Mouse (Mus musculus) forebrain, embryonic 12.5 days (tissue): ENCODE measurements around the gene Zfp444. TPM values are rescaled to one million over a fixed set of nuclear protein-coding genes. Genes with fewer than 3 reads are reported as not detected.
"Not testable (repeated sequence)": the region's sequence is repeated elsewhere in the genome, so short reads cannot be mapped to it uniquely, and the experiment has no call there.

ENCODE experiments used
- ATAC-seq: fragments of 200-750 bp; cut with Nextera tagmentation; 2 replicates; pipeline ENCODE4 v1.8.0; 2017; ENCODE audit warnings: moderate TSS enrichment; ENCODE audit not compliant: low FRiP score
- H3K27ac ChIP-seq: fragments of 300-500 bp; sonication (generic); 2 replicates; pipeline ENCODE4 v1.5.1; 2016; ENCODE audit warnings: mild to moderate bottlenecking
- H3K27me3 ChIP-seq: fragments of 300-500 bp; sonication (generic); 2 replicates; pipeline ENCODE4 v1.6.1; 2016; ENCODE audit warnings: mild to moderate bottlenecking
- H3K36me3 ChIP-seq: fragments of 300-500 bp; sonication (generic); replicated peaks from 2 replicates; pipeline ENCODE4 v1.6.1; 2016; ENCODE audit warnings: mild to moderate bottlenecking
- H3K4me1 ChIP-seq: fragments of 300-500 bp; sonication (generic); 2 replicates; pipeline ENCODE4 v1.6.1; 2016
- H3K4me2 ChIP-seq: fragments of 300-500 bp; sonication (generic); 2 replicates; pipeline ENCODE4 v1.6.1; 2016; ENCODE audit warnings: mild to moderate bottlenecking, moderate library complexity
- H3K4me3 ChIP-seq: fragments of 300-500 bp; sonication (generic); replicated peaks from 2 replicates; pipeline ENCODE4 v1.5.1; 2016; ENCODE audit warnings: mild to moderate bottlenecking
- H3K9ac ChIP-seq: fragments of 300-500 bp; sonication (generic); 2 replicates; pipeline ENCODE4 v1.6.1; 2016; ENCODE audit warnings: mild to moderate bottlenecking
- H3K9me3 ChIP-seq: fragments of 300-500 bp; sonication (generic); 2 replicates; pipeline ENCODE4 v1.6.1; 2016
- WGBS: fragments of 180-500 bp; shearing (Covaris S2); methylation state at CpG from one replicate; pipeline ENCODE4 v1.1.7; 2016; 5-methylcytosine and 5-hydroxymethylcytosine counted together
- polyA plus RNA-seq: library from polyadenylated mRNA; unstranded; fragments of >200 nt; fragmentation: Nextera tagmentation; extraction: Ambion mirVana; gene quantifications from 2 replicates; pipeline ENCODE4 v1.2.1, GENCODE M21; 2016

Gene Zfp444
- polyA plus RNA-seq, 1 experiment from 2014 or later, result 81.3 TPM

DNA sequence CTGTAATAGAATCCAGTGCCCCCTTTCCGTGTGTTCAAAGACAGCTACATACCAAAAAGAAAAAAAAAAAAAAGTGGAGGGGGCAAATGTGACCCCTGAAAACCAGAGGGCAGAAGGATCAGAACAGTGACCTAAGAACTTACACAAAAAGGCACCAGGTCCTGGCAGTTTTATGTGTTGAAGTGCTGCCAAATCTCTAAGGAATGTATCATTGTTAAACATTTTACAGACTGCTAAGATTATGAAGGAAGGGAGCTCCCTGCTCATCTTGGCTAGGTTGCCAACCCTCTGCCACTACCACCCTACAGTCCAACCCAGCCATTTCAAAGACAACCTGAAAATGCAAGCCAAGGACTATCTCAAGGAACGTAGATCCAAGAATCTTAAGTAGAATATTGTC is 14.2 kb downstream of the Zfp444 start:
- Histone ChIP-seq H3K9me3 (no peaks in the 10 kb centered on the region), H3K4me2 (no peak overlapping the region), H3K9ac (no peak overlapping the region), H3K36me3 (peaks cover 78% of the 10 kb centered on the region), H3K27ac (no peak overlapping the region), H3K4me1 (peaks cover 4% of the 10 kb centered on the region; the same call in 1 of the 2 replicates), H3K27me3 (peaks cover 6% of the 10 kb centered on the region; the same call in 1 of the 2 replicates), H3K4me3 (no peak overlapping the region)
- no peak for ATAC-seq
- WGBS, result 94% methylated on average over 2 of the region's 2 CpGs

DNA sequence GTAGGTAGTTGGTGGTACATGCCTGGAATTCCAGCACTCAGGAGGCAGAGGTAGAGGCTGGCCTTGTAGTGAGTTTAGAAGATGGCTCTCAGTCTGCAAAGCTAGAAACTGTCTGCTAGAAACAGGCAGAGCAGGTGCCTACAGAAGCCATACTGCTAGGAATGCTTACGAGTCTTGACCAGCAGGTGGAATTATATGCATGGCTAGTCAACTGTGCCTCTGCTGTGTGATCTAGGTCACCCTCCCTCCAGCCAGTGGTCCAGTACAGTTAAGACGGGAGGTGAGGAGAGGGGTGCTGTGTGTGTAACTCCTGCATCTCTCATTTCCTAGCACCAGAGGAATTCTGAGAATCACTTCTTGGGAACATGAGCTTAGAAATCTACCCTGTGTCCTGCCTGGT is 14.7 kb downstream of the Zfp444 start:
- Histone ChIP-seq H3K36me3 (peaks cover 77% of the 10 kb centered on the region), H3K4me3 (no peak overlapping the region), H3K27ac (no peak overlapping the region), H3K9ac (no peak overlapping the region), H3K9me3 (no peaks in the 10 kb centered on the region), H3K4me2 (no peak overlapping the region), H3K4me1 (peaks cover 4% of the 10 kb centered on the region; the same call in 1 of the 2 replicates), H3K27me3 (peaks cover 6% of the 10 kb centered on the region; the same call in 1 of the 2 replicates)
- no peak for ATAC-seq
- WGBS, result 90% methylated on average over 2 of the region's 2 CpGs

DNA sequence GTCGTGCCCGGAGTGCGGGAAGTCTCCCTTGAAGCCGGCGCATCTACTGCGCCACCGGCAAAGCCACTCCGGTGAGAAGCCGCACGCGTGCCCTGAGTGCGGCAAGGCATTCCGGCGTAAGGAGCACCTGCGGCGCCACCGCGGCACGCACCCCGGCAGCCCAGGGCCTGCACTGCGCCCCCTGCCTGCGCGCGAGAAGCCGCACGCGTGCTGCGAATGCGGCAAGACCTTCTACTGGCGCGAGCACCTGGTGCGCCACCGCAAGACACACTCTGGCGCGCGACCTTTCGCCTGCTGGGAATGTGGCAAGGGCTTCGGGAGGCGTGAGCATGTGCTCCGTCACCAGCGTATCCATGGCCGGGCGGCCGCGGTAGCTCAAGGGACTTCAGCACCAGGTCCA is 17.5 kb downstream of the Zfp444 start:
- Histone ChIP-seq H3K27me3 (peaks cover 6% of the 10 kb centered on the region; the same call in 1 of the 2 replicates), H3K4me3 (no peak overlapping the region), H3K4me2 (no peak overlapping the region), H3K9ac (no peak overlapping the region), H3K9me3 (no peaks in the 10 kb centered on the region), H3K27ac (no peak overlapping the region), H3K4me1 (peaks cover 4% of the 10 kb centered on the region; the same call in 1 of the 2 replicates), H3K36me3 (peaks cover 59% of the 10 kb centered on the region)
- no peak for ATAC-seq
- WGBS, result 29% methylated on average over 45 of the region's 45 CpGs

DNA sequence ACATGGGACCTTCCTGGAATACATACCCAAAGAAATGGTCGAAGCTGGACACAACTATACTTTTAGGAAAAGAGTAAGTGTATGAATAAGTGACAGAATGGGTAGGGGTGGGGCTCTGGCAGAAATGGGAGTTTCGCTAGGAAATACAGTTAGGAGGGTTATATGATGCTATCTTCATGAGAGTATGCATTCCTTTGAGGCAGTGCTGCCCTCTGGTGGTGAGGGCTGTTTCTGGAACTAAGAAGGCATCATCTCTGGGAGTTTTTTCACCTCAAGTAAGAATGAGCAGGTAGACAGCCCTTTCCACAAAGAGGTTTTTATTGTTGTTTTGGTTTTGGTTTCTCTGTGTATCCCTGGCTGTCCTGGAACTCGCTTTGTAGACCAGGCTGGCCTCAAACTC is 19.4 kb downstream of the Zfp444 start:
- Histone ChIP-seq H3K27ac (no peak overlapping the region), H3K4me1 (peaks cover 4% of the 10 kb centered on the region; the same call in 1 of the 2 replicates), H3K9ac (no peak overlapping the region), H3K36me3 (peaks cover 42% of the 10 kb centered on the region), H3K27me3 (peaks cover 6% of the 10 kb centered on the region; the same call in 1 of the 2 replicates), H3K4me3 (no peak overlapping the region), H3K9me3 (no peaks in the 10 kb centered on the region), H3K4me2 (no peak overlapping the region)
- WGBS, result 31% methylated on average over 3 of the region's 3 CpGs
- ATAC-seq, result no peak

DNA sequence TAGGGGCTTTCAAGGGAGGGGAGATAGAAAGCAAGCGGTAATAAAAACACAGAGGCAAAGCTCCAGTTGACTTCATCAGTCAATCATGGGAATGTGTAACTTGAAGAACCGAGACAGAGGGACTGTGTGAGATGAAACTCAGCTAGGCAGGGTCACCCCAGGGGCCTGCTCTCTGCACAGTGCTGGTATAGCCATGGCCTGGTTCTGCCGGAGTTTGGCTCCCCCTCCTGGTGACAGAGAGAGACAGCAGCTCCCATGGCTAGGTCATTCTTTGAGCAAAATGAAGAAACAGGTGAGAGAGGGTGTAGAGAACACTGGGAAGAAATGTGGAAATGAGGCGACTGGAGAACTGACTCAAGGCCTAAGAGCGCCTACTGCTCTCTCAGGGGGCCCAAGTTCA is 22.1 kb downstream of the Zfp444 start:
- Histone ChIP-seq H3K9ac (no peak overlapping the region), H3K27me3 (peaks cover 4% of the 10 kb centered on the region; the same call in 1 of the 2 replicates), H3K36me3 (peaks cover 14% of the 10 kb centered on the region), H3K4me1 (peaks cover 3% of the 10 kb centered on the region; the same call in 1 of the 2 replicates), H3K9me3 (no peaks in the 10 kb centered on the region), H3K27ac (no peak overlapping the region), H3K4me2 (no peak overlapping the region), H3K4me3 (no peak overlapping the region)
- ATAC-seq, result peak; percentile 75
- WGBS, result 18% methylated on average over 5 of the region's 5 CpGs

DNA sequence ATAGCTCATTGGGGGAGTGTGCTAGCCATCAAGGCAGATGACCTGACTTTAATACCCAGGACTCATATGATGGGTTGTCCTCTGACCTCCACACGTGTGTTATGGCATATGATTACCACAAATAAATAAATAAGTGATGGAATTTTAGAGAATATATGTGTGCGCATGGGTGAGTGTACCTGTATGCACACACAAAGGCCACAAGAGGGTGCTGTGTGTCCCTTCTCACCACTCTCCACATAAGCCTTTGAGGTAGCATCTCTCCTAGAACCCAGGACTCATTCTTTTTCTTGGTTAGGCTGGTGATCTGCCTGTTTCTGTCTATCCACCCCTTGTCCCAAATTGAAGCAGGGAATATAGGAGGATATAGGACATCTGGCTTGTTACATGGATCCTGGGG is 23.8 kb downstream of the Zfp444 start:
- Histone ChIP-seq H3K36me3 (no peaks in the 10 kb centered on the region), H3K27me3 (no peaks in the 10 kb centered on the region; the same call in 1 of the 2 replicates), H3K4me2 (no peak overlapping the region), H3K9ac (no peak overlapping the region), H3K4me1 (no peaks in the 10 kb centered on the region), H3K9me3 (no peaks in the 10 kb centered on the region), H3K27ac (no peak overlapping the region), H3K4me3 (no peak overlapping the region)
- WGBS, result 45% methylated on average over 2 of the region's 2 CpGs
- no peak for ATAC-seq

DNA sequence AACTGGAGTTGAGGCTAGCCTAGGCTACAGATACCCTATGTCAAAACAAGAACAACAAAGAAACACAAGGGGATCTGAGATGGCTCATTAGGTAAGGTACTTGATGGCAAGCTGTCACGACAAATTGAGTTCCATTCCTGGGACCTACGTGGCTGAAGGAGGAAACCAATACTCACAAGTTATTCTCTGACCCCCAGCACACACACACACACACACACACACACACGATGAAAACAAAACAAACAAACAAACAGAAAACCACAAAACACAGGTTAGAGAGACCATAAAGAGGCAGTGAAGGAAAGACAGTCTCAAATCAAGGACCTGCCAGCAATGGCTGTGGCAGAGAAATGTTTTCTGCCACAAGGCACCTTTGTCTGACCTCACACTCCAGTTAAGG is 24.8 kb downstream of the Zfp444 start, which contains the start of gene Galp:
TSS of gene Galp (plus strand) at position 301 of the 400 bp plus-strand sequence.
- H3K9ac ChIP-seq, result no peak within 1 kb of the TSS
- H3K27me3 ChIP-seq, result no peaks in the 10 kb centered on the region; the same call in 1 of the 2 replicates
- H3K9me3 ChIP-seq, result no peaks in the 10 kb centered on the region
- H3K36me3 ChIP-seq, result no peaks in the 10 kb centered on the region
- WGBS, result 64% methylated on average over 3 of the region's 3 CpGs
- no peaks in the 10 kb centered on the region for H3K4me1 ChIP-seq
- ATAC-seq, result no peak
- H3K4me2 ChIP-seq, result no peak within 1 kb of the TSS
- H3K4me3 ChIP-seq, result no peak within 1 kb of the TSS
- no peak within 1 kb of the TSS for H3K27ac ChIP-seq

DNA sequence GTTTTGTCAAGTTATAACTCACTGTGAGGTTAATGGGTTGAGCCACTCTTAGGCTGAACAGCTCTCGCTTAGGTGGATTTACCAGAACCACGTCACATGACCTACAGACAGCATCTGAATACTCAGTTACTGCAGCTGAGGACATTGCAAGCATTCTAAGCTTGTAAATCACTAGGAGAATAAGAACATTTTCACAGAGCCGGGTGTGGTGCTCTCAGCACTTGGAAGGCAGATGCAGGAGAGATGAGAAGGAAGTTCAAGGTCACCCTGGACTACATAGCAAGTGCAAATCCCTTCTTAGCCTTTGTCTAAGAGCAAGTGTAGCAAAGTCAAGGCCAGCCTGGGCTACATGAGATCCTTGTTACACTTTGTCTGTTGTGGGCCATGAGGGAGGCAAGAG is 32.2 kb downstream of the Zfp444 start:
- 84% methylated on average over 3 of the region's 3 CpGs for WGBS
- ATAC-seq, result no peak
- no peaks in the 10 kb centered on the region for H3K36me3 ChIP-seq

DNA sequence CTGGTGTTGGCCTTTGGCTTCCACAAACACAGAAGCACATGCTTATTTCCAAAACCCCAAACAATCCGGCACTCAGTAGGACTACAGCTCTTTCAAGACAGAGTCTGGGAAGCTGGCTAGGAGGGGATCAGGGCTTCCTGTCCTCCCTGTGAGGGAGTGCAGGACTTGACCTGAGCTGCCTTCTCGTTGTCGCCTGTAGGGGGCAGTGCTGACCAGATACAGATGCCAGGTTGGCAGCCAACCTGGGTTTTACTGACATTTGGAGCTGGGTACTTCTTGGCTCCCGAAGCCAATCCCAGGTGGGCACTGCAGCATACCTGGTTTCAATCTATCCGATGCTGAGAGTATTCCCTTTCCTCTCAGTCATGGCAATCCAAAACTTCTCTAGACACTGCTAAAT is 41.1 kb downstream of the Zfp444 start:
- no peaks in the 10 kb centered on the region for H3K36me3 ChIP-seq
- no peak for ATAC-seq

More for the DNA sequence above, 32.2 kb downstream of the Zfp444 start:
- Histone ChIP-seq H3K4me1 (no peaks in the 10 kb centered on the region), H3K9me3 (0 out of 2 replicates have a peak, but pooled peaks cover 5% of the 10 kb centered on the region), H3K27me3 (no peaks in the 10 kb centered on the region), H3K4me3 (no peak overlapping the region), H3K9ac (no peak overlapping the region), H3K27ac (no peak overlapping the region), H3K4me2 (no peak overlapping the region)

DNA sequence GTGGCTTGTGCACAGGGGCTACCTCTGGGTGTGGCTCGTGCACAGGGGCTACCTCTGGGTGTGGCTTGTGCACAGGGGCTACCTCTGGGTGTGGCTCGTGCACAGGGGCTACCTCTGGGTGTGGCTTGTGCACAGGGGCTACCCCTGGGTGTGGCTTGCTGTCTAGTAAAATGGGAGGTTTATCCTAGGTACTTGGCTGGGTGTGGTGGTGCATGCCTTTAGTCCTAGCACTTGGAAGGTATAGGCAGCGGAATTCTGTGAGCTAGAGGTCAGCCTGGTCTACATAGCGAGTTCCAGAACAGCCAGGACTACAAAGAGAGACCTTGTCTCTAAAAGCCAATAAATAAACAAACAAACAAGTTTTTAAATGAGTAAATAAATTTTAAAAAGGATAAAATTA is 42.7 kb downstream of the Zfp444 start:
- not testable (repeated sequence) for H3K27ac ChIP-seq, H3K36me3 ChIP-seq, H3K9me3 ChIP-seq, H3K4me3 ChIP-seq, H3K27me3 ChIP-seq, H3K4me1 ChIP-seq, ATAC-seq, H3K9ac ChIP-seq, H3K4me2 ChIP-seq
- WGBS, result 71% methylated on average over 4 of the region's 4 CpGs

More for the DNA sequence above, 41.1 kb downstream of the Zfp444 start:
- Histone ChIP-seq H3K4me3 (no peak overlapping the region), H3K9me3 (0 out of 2 replicates have a peak, but pooled peaks cover 4% of the 10 kb centered on the region), H3K4me1 (no peaks in the 10 kb centered on the region), H3K27ac (no peak overlapping the region), H3K9ac (no peak overlapping the region), H3K27me3 (no peaks in the 10 kb centered on the region), H3K4me2 (no peak overlapping the region)
- 52% methylated on average over 5 of the region's 5 CpGs for WGBS

DNA sequence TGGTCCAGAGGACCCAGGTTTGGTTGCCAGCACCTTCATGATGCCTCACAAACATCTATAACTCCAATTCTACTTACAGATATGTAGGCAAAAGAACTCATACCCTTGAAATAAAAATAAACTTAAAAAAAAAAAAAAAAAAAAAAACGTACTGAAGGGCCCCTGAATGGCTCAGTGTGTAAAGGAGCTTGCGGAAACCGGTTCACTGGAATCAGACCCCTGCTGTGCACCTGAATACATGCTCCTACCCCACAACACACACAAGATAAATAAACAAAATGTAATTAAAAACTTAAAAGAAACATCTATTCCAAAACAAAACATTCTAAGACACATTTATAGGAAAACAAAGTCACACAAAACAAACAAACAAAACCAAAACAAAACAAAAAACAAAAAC is 48.1 kb downstream of the Zfp444 start:
- ATAC-seq, result no peak
- Histone ChIP-seq H3K27me3 (no peaks in the 10 kb centered on the region), H3K4me1 (no peaks in the 10 kb centered on the region), H3K27ac (no peak overlapping the region), H3K9ac (no peak overlapping the region), H3K9me3 (0 out of 2 replicates have a peak, but pooled peaks cover 12% of the 10 kb centered on the region), H3K4me3 (no peak overlapping the region), H3K36me3 (no peaks in the 10 kb centered on the region), H3K4me2 (no peak overlapping the region)
- WGBS, result 57% methylated on average over 3 of the region's 3 CpGs

DNA sequence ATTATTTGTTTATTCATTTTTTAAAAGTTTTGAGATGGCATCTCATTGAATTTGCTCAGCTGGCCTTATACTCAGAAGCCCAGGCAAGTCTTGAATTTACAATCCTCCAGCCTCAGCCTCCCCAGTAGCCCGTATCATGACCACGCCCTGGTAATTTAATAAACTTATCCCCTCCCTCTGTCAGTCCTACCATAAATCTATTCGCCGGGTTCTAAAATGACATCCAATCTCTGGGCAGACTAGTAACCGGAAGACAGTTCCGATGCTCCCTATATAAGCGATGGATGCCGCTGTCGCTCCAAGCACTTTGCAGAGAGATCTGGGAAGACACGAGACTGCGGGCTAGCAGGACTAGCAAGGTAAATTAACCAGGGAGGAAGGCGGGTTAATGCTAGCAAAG is 50.0 kb downstream of the Zfp444 start, which contains the start of gene Zscan5b:
TSS of gene Zscan5b (plus strand) at position 301 of the 400 bp plus-strand sequence.
- WGBS, result 92% methylated on average over 12 of the region's 12 CpGs
- no peak for ATAC-seq

DNA sequence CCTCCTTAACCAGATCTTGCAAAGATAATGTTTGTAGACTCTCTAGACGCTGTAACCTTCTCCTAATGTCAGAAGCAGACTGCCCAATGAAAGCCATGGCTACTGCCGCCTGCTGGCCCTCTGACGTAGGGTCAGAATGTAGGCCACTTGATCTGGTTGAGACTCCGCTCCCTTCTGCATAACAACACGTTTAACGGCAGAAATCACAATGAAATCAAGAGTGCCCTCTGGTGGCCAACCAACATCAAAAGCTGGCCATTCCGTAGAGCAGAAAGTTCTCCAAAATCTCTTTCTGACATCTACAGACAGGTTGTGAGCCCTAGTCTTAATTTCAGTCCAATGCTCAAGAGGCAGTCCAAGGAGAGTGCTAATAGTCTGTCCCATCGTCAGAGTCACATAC is 56.5 kb downstream of the Zfp444 start:
- not testable (repeated sequence) for ATAC-seq

More for the DNA sequence above, 50.0 kb downstream of the Zfp444 start, which contains the start of gene Zscan5b:
- Histone ChIP-seq H3K4me2 (no peak within 1 kb of the TSS), H3K4me3 (no peak within 1 kb of the TSS), H3K27ac (no peak within 1 kb of the TSS), H3K27me3 (no peaks in the 10 kb centered on the region), H3K9me3 (0 out of 2 replicates have a peak, but pooled peaks cover 17% of the 10 kb centered on the region), H3K4me1 (no peaks in the 10 kb centered on the region), H3K9ac (no peak within 1 kb of the TSS), H3K36me3 (no peaks in the 10 kb centered on the region)

More for the DNA sequence above, 56.5 kb downstream of the Zfp444 start:
- H3K4me3 ChIP-seq, H3K4me2 ChIP-seq, H3K9ac ChIP-seq, H3K27ac ChIP-seq, H3K4me1 ChIP-seq, H3K36me3 ChIP-seq, H3K27me3 ChIP-seq: not testable (repeated sequence)
- peaks cover 33% of the 10 kb centered on the region for H3K9me3 ChIP-seq
- 59% methylated on average over 8 of the region's 8 CpGs for WGBS
